Mouse (Mus musculus) lung, postnatal 0 days (tissue): ENCODE results near the gene Otub2. TPM values are rescaled to one million over a fixed set of nuclear protein-coding genes. Genes with fewer than 3 reads are reported as not detected.
A peak's percentile ranks its signal among the peaks of the same experiment; 100 is the strongest.
"Not testable (repeated sequence)": the region's sequence is repeated elsewhere in the genome, so short reads cannot be mapped to it uniquely, and the experiment has no call there.

Source experiments
- ATAC-seq: fragments of 200-750 bp; cut with Nextera tagmentation; 2 replicates; pipeline ENCODE4 v1.8.0; 2017; ENCODE audit warnings: moderate library complexity
- DNase-seq: peaks from one replicate; pipeline ENCODE4 v3.0.0-alpha.2; 2016; ENCODE audit warnings: low spot score
- H3K27ac ChIP-seq: fragments of 300-500 bp; sonication (generic); 2 replicates; pipeline ENCODE4 v1.5.1; 2014; ENCODE audit warnings: antibody characterized with exemption, mild to moderate bottlenecking, low read length, mixed read lengths
- H3K27me3 ChIP-seq: fragments of 300-500 bp; sonication (generic); replicated peaks from 2 replicates; pipeline ENCODE4 v1.6.1; 2014; ENCODE audit warnings: low read length, mixed read lengths; ENCODE audit not compliant: insufficient read depth
- H3K36me3 ChIP-seq: fragments of 300-500 bp; sonication (generic); 2 replicates; pipeline ENCODE4 v1.6.1; 2014; ENCODE audit warnings: low read length, mixed read lengths; ENCODE audit not compliant: insufficient read depth
- H3K4me1 ChIP-seq: fragments of 300-500 bp; sonication (generic); 2 replicates; pipeline ENCODE4 v1.6.1; 2014; ENCODE audit warnings: antibody characterized with exemption, low read depth, low read length, mixed read lengths; ENCODE audit not compliant: insufficient read depth
- H3K4me2 ChIP-seq: fragments of 300-500 bp; sonication (generic); replicated peaks from 2 replicates; pipeline ENCODE4 v1.6.1; 2014; ENCODE audit warnings: low read depth, mild to moderate bottlenecking, low read length, moderate library complexity, mixed read lengths
- H3K4me3 ChIP-seq: fragments of 300-500 bp; sonication (generic); 2 replicates; pipeline ENCODE4 v1.5.1; 2014; ENCODE audit warnings: low read depth, low read length
- H3K9ac ChIP-seq: fragments of 300-500 bp; sonication (generic); replicated peaks from 2 replicates; pipeline ENCODE4 v1.6.1; 2014; ENCODE audit warnings: low read depth, mild to moderate bottlenecking
- H3K9me3 ChIP-seq: fragments of 300-500 bp; sonication (generic); 2 replicates; pipeline ENCODE4 v1.6.1; 2016; ENCODE audit warnings: low read length, mixed read lengths
- CTCF ChIP-seq: IDR thresholded peaks from 2 replicates; pipeline ENCODE4 v1.5.1; 2016; ENCODE audit warnings: antibody characterized with exemption, mild to moderate bottlenecking
- EP300 ChIP-seq: IDR thresholded peaks from 2 replicates; pipeline ENCODE4 v1.6.1; 2016; ENCODE audit warnings: antibody characterized with exemption, mild to moderate bottlenecking, control low read depth
- WGBS: fragments of 180-500 bp; shearing (Covaris S2); extraction: QIAGEN DNeasy Blood & Tissue Kit; methylation state at CpG from one replicate; pipeline ENCODE4 v1.1.7; 2014; 5-methylcytosine and 5-hydroxymethylcytosine counted together
- polyA plus RNA-seq: library from polyadenylated mRNA; unstranded; fragments of >200 nt; fragmentation: Nextera tagmentation; extraction: Ambion mirVana; gene quantifications from 2 replicates; pipeline ENCODE4 v1.2.1, GENCODE M21; 2015

Otub2 gene
- polyA plus RNA-seq, 1 experiment from 2014 or later = 6.4 TPM

DNA sequence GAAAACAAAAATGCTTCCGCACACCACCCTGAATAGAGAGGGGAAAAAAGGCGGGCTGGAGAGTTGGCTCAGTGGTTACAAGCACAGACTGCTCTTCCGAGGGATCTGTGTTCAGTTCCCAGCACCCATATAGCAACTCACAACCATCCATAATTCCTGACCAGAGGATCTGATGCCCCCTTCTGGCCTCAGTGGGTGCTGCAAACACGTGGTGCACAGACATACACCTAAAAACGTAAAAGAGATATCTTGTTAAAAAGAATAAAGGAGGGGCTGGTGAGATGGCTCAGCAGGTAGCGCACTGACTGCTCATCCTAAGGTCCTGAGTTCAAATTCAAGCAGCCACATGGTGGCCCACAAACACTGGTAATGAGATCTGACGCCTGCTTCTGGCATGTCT is 38.2 kb downstream of the Otub2 start:
- Histone ChIP-seq H3K27me3 (no peaks in the 10 kb centered on the region), H3K36me3 (no peaks in the 10 kb centered on the region; the same call in 1 of the 2 replicates), H3K27ac (no peak overlapping the region), H3K9ac (no peak overlapping the region), H3K4me2 (no peak overlapping the region), H3K4me1 (peaks cover 16% of the 10 kb centered on the region; the same call in 1 of the 2 replicates), H3K9me3 (no peaks in the 10 kb centered on the region), H3K4me3 (no peak overlapping the region)
- 92% methylated on average over 7 of the region's 7 CpGs for WGBS
- DNase-seq = no peak
- ATAC-seq = no peak
- TF ChIP-seq CTCF = peak; percentile 35; the same call in 1 of the 2 replicates
- TF ChIP-seq EP300 = no peak

DNA sequence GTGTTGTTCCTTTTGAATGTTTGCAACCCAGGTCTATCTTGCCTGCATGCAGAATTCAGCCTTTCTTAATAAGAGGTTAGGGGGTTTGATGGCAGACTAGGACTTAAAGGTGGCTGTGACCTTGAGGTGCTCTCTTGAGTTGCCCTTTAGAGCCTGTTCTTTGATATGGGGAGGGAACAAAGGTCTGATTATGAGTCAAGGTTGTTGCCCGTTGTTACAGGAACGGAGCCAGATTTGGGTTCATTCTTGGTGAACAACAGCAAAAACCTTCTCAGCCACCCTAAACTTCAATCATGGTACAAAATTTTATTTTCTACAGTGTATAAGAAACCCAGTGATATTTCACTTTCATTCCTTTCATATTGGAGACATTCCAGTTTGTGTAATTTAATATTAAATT is 44.9 kb downstream of the Otub2 start:
- H3K4me3 ChIP-seq = no peak overlapping the region
- no peaks in the 10 kb centered on the region for H3K36me3 ChIP-seq
- DNase-seq (no peak), ATAC-seq (no peak)
- peak overlapping the region; percentile 67 for H3K27ac ChIP-seq
- H3K27me3 ChIP-seq = no peaks in the 10 kb centered on the region
- TF ChIP-seq CTCF (no peak), EP300 (no peak)
- WGBS = 76% methylated on average over 2 of the region's 2 CpGs
- H3K9me3 ChIP-seq = no peaks in the 10 kb centered on the region
- H3K4me2 ChIP-seq = no peak overlapping the region
- H3K9ac ChIP-seq = no peak overlapping the region
- peaks cover 7% of the 10 kb centered on the region; the same call in 1 of the 2 replicates for H3K4me1 ChIP-seq

DNA sequence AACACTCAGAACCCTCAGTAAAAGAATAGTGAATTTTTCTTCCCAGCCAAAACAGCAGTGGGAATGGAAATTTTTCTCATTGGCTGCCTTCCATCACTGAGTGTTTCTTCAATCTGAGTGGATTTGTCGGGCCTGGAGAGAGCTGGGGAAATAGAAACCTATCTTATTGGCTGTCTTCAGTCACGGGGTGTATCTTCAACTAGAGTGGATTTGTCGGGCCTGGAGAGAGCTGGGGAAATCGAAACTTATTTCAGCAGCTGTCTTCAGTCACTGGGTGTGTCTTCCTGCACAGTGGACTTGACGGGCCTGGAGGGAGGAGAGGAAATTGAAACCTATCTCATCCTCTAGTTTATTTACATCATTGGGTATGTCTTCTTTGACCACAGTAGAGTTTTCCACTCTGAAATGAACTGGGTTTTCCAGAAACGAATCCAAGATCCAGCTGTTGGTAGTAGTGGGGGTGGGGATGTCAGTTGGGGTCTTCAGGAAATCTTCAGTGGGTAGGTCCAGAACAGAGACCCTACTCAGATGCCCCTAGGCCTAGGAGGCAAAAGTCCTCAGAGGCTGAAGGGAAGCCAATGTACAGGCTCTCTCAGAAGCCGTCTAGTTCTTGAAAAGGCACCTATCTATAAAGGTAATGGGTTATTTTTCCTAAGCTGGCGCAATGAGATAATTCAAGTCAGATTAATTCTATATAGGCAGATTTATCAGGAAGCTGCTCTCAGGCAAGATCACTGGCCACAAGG is 45.7 kb downstream of the Otub2 start, which contains the start of gene Ifi27:
Gene Ifi27 (plus strand): TSS at position 226 of the 746 bp plus-strand sequence.
- H3K4me2 ChIP-seq = peak within 1 kb of the TSS; percentile 46
- DNase-seq (peak; percentile 97), ATAC-seq (peak; percentile 99)
- H3K9me3 ChIP-seq = no peaks in the 10 kb centered on the region
- no peaks in the 10 kb centered on the region for H3K36me3 ChIP-seq
- WGBS = 34% methylated on average over 8 of the region's 8 CpGs
- peaks cover 7% of the 10 kb centered on the region; the same call in 1 of the 2 replicates for H3K4me1 ChIP-seq
- H3K9ac ChIP-seq = 0 out of 2 replicates have a peak within 1 kb of the TSS, but pooled peaks have one; percentile 3
- H3K27ac ChIP-seq = peak within 1 kb of the TSS; percentile 83
- peak within 1 kb of the TSS; percentile 16; the same call in 1 of the 2 replicates for H3K4me3 ChIP-seq
- no peaks in the 10 kb centered on the region for H3K27me3 ChIP-seq
- TF ChIP-seq EP300 (peak; percentile 49), CTCF (no peak)

DNA sequence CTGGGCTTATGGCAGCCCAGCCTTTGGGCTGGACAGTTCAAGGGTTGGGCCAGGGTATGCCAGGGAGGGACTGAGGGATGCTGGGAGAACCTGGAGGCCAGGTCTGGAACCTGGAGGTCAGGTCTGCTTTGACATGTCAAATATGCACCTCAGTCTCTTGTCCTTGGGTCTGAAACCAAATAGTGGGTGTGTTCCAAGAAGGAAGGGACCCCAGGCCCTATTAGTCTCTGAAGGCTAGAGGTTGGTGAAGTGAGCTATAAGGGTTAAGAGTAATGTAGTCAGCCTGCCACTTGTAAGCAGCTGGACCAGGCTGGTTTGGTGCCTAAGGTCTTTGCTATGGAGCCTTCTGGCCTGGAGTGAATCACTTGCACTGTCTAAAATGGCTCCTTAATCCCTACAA is 46.4 kb downstream of the Otub2 start:
- H3K4me2 ChIP-seq = peak overlapping the region; percentile 46
- TF ChIP-seq EP300 (no peak), CTCF (no peak)
- ATAC-seq (no peak), DNase-seq (no peak)
- no peaks in the 10 kb centered on the region for H3K9me3 ChIP-seq
- peaks cover 7% of the 10 kb centered on the region; the same call in 1 of the 2 replicates for H3K4me1 ChIP-seq
- H3K36me3 ChIP-seq = no peaks in the 10 kb centered on the region
- H3K27ac ChIP-seq = peak overlapping the region; percentile 83
- no peaks in the 10 kb centered on the region for H3K27me3 ChIP-seq
- no peak overlapping the region for H3K9ac ChIP-seq
- H3K4me3 ChIP-seq = no peak overlapping the region

DNA sequence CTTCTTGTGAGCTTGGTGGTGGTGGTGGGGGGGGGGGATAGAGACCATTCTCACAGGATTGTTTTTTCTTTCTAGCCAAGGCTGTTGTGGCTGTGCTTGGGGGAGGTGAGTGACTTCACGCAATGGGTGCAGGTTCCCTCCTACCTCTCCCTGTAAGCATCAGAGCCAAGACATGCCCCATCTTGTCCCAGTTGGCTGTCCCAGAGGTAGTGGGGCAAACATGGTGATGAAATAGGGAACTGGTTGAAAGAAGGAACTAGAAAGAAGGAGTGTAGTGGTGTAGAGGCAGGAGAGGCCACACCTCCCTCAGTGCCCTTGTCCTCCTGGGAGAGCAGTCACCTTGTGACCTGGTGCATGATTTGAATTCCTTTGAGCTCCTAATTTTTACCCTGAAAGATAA is 49.1 kb downstream of the Otub2 start:
- Histone ChIP-seq H3K4me2 (no peak overlapping the region), H3K9ac (no peak overlapping the region), H3K36me3 (no peaks in the 10 kb centered on the region), H3K27ac (no peak overlapping the region), H3K4me3 (no peak overlapping the region), H3K27me3 (no peaks in the 10 kb centered on the region), H3K4me1 (peaks cover 7% of the 10 kb centered on the region; the same call in 1 of the 2 replicates), H3K9me3 (no peaks in the 10 kb centered on the region)
- 83% methylated on average over 1 of the region's 1 CpGs for WGBS
- ATAC-seq (no peak), DNase-seq (no peak)
- TF ChIP-seq CTCF (no peak), EP300 (no peak)

DNA sequence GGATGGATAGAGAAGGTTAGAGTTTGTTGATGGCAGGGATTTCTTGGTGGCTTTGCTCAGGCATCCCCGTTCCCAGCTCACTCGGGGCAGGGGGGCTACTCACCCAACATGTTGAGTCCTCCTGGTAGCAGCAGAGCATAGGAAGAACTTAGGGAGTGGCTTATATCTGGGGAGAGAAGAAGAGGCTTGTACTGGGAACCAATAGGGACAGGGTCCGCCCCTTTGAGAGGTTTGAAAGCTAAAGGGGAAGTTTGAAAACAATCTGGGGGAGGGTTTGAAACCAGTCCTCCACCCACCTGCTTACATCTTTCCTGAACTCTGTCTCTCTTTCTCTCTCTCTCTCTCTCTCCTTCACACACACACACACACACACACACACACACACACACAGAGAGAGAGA is 55.0 kb downstream of the Otub2 start, which contains the start of gene Ifi27l2a:
Gene Ifi27l2a (minus strand): TSS at position 157 of the 400 bp plus-strand sequence.
- WGBS = 54% methylated on average over 3 of the region's 3 CpGs
- DNase-seq (peak; percentile 30), ATAC-seq (no peak; the same call in 1 of the 2 replicates)
- 0 out of 2 replicates have a peak within 1 kb of the TSS, but pooled peaks have one; percentile 6 for H3K4me2 ChIP-seq
- H3K4me1 ChIP-seq = no peaks in the 10 kb centered on the region
- TF ChIP-seq EP300 = no peak
- TF ChIP-seq CTCF = no peak
- H3K4me3 ChIP-seq = no peak within 1 kb of the TSS
- H3K27ac ChIP-seq = no peak within 1 kb of the TSS
- no peaks in the 10 kb centered on the region for H3K27me3 ChIP-seq
- H3K9me3 ChIP-seq = no peaks in the 10 kb centered on the region
- H3K36me3 ChIP-seq = no peaks in the 10 kb centered on the region
- H3K9ac ChIP-seq = no peak within 1 kb of the TSS

DNA sequence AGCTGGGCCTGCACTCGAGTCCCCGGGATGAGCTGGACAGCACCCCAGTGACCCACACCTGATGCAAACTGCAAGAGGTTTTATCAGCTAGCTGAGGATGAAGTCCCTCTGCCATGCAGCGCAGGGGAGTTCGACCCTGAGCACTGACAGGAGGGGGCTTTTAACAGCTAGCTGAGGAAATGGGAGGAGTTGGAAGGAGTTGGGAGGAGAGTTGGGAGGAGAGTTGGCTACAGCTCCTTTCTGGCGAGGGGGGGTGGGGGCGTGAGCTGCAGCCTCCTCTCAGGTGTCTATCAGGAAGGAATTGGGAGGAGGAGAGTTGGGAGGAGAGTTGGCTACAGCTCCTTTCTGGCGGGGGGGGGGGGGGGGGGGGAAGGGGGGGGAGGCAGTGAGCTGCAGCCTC is 55.8 kb downstream of the Otub2 start:
- H3K27ac ChIP-seq, H3K4me2 ChIP-seq, H3K4me3 ChIP-seq, H3K27me3 ChIP-seq, H3K9ac ChIP-seq, ATAC-seq, H3K9me3 ChIP-seq, DNase-seq, H3K36me3 ChIP-seq, H3K4me1 ChIP-seq: not testable (repeated sequence)
- 28% methylated on average over 5 of the region's 7 CpGs for WGBS
